ENCODE assay signal across 8 mouse cellular contexts in the genomic region with DNA sequence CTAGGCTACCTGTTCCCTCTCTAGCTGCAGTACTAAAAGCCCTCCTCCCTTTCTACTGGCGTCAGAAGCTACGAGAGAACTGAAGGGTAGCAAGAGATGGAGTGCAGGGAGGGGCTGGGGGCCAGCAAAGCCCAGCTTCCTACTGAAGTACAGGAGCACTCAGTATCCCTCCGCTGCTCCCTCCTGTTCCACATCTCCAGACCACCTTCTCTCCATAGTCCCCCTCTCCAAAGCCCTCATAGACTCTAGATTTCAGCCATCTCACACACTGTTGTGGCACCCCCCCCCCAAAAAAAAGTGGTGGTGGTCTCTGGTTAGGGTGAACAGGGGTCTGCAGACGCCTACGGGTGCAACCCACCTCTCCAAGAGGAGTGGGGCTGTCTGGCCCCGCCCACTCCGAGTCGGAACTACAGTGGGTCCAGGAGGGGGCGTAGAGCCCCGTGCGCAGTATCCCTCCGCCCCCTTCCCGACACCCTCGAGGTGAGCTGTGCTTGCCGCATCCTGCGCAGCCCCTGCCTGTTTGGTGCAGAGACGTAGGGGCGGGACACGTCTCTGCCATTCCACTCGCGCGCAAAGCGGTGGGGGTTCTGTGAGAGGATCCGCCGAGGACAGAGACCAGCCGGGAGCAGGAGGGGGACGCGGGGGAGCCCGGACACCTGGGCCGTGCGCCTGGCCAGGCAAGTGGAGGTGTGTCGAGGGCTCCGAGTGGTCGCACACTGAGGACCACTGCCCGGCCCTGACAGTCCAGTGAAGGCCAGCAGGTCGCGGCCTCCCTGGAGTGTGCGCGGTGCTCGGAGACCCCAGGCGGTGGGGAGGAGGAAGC. TPM values are rescaled to one million over a fixed set of nuclear protein-coding genes. Genes with fewer than 3 reads are reported as not detected.
DNase-seq lines count a peak whose midpoint lies in the region; ATAC-seq and TF ChIP-seq lines count a peak whose summit lies in the region.

No protein-coding gene starts in this region.

- no peaks in the 10 kb centered on the region for H3K4me1 ChIP-seq in intestine, postnatal 0 days (replicated peaks; ENCODE audit: control insufficient read depth, insufficient read depth, low read length)
- H3K4me1 ChIP-seq in small intestine, adult 2 months (ENCODE audit: control insufficient read depth, insufficient read depth, insufficient read length, low read length) = peaks cover 2% of the 10 kb centered on the region; the same call in 1 of the 2 replicates

- no peaks in the 10 kb centered on the region for H3K27me3 ChIP-seq in intestine, postnatal 0 days (replicated peaks; ENCODE audit: control insufficient read depth, insufficient read depth, low read length)
- no peaks in the 10 kb centered on the region for H3K27me3 ChIP-seq in small intestine, adult 2 months (ENCODE audit: control insufficient read depth, insufficient read depth, low read length)

- peak; percentile 60 for DNase-seq in adrenal gland, adult 8-10 months
- DNase-seq in embryo, embryonic 9.5 days (ENCODE audit: extremely low spot score) = peak; percentile 79
- peak; percentile 80 to 82 for DNase-seq in left cerebral cortex, postnatal 36 days (ENCODE audit: low spot score in 2 of 2)
- DNase-seq in mesoderm, embryonic 11.5 days (ENCODE audit: low read depth, low spot score) = peak; percentile 76
- no peak for DNase-seq in c-Kit-positive CD71-positive TER-119-positive erythroid progenitor cells, embryonic 14.5 days (ENCODE audit: low spot score)

- TF ChIP-seq POLR2A in small intestine, adult 2 months (IDR thresholded peaks at IDR 0.05; ENCODE audit: low read depth, low read length) = no peak

- no peak overlapping the region for H3K27ac ChIP-seq in intestine, postnatal 0 days (ENCODE audit: low read depth, low read length)
- H3K27ac ChIP-seq in small intestine, adult 2 months (ENCODE audit: insufficient read depth, low read depth, low read length) = no peak overlapping the region

- intact Hi-C loops in left cerebral cortex, postnatal 36 days (cut with DNase I) = loop anchor here (5.0 kb wide), 2 partner anchors 47 to 77 kb away; no protein-coding TSS in a partner anchor

- peak overlapping the region; percentile 51 for H3K9ac ChIP-seq in intestine, postnatal 0 days (ENCODE audit: low read depth, low read length)

- 31% methylated on average over 41 of the region's 41 CpGs for WGBS in intestine, postnatal 0 days
- 19% methylated on average over 41 of the region's 41 CpGs for WGBS in small intestine, adult 2 months

- no peak; the same call in 1 of the 2 replicates for TF ChIP-seq CTCF in intestine, postnatal 0 days (IDR thresholded peaks at IDR 0.05; ENCODE audit: low read depth)
- no peak for TF ChIP-seq CTCF in small intestine, adult 2 months (IDR thresholded peaks at IDR 0.05; ENCODE audit: extremely low read depth, insufficient read length, insufficient replicate concordance, low read depth, low read length)

- peak overlapping the region; percentile 52 for H3K4me3 ChIP-seq in intestine, postnatal 0 days (ENCODE audit: low read depth, low read length)
- H3K4me3 ChIP-seq in small intestine, adult 2 months (ENCODE audit: low read depth, low read length) = peak overlapping the region; percentile 92

- no peaks in the 10 kb centered on the region for H3K9me3 ChIP-seq in intestine, postnatal 0 days (ENCODE audit: control insufficient read depth)

- no peaks in the 10 kb centered on the region for H3K36me3 ChIP-seq in intestine, postnatal 0 days (ENCODE audit: control insufficient read depth, insufficient read depth)
- no peaks in the 10 kb centered on the region for H3K36me3 ChIP-seq in small intestine, adult 2 months (ENCODE audit: control insufficient read depth, insufficient read depth, low read length)

- H3K4me2 ChIP-seq in intestine, postnatal 0 days (replicated peaks; ENCODE audit: low read depth) = peak overlapping the region; percentile 71

- peak; percentile 98 for ATAC-seq in granulocyte monocyte progenitor cell, adult 5-6 weeks (replicated peaks; ENCODE audit: poor library complexity, severe bottlenecking)
- peak; percentile 85 for ATAC-seq in intestine, postnatal 0 days

RNA-seq across cellular contexts. Expression of a gene that starts 46.8 kb away (rescaled TPM):
- 10 to 100 TPM; 40.4 to 62.4 (median 48.6) TPM for total RNA-seq in adrenal gland, adult 8-10 months (2022)
- 2.8 TPM in 1 of 2 replicates, not detected in the other for total RNA-seq in granulocyte monocyte progenitor cell, adult 5-6 weeks (2014; fragmentation: Nextera tagmentation)
- 2.5 and 3.1 TPM in 2 replicates for total RNA-seq in granulocyte monocyte progenitor cell, adult 5-6 weeks (2017)
- polyA plus RNA-seq in intestine, postnatal 0 days (2015; fragmentation: Nextera tagmentation; extraction: Ambion mirVana) = 4.7 and 5.6 TPM in 2 replicates
- total RNA-seq in left cerebral cortex, postnatal 36 days (2021) = 100 to 1,000 TPM; 161 to 199 TPM
- polyA plus RNA-seq in small intestine, adult 2 months (2012; rRNA removed) = 0.58 and 1.1 TPM in 2 replicates

Comparison
In these comparisons a context has a peak if more than half of its experiments do, and no peak if none do; other contexts are left out.
1. RNA of a gene that starts 46.8 kb away (total RNA-seq): 161 to 199 TPM in left cerebral cortex, postnatal 36 days and 40.4 to 62.4 TPM in adrenal gland, adult 8-10 months; 2.5 to 3.1 TPM in granulocyte monocyte progenitor cell, adult 5-6 weeks; every median in the first group is over 10 times any median in the second.